Mouse (Mus musculus): ENCODE measurements around the gene Thap4. TPM values are rescaled to one million over a fixed set of nuclear protein-coding genes. Genes with fewer than 3 reads are reported as not detected.
"Not testable (repeated sequence)": the region's sequence is repeated elsewhere in the genome, so short reads cannot be mapped to it uniquely, and the experiment has no call there.

Thap4 gene
- 26.2 and 27.7 TPM in 2 replicates for total RNA-seq (2017)

GRCm38 (mm10) chr1:93754573-93755290 lies at the start of gene Thap4:
Thap4 (minus strand) TSS chr1:93754864.
- ATAC-seq (replicated peaks; ENCODE audit: low read depth, poor library complexity, severe bottlenecking), result peak; percentile 53

- ATAC-seq (replicated peaks; ENCODE audit: low read depth, poor library complexity, severe bottlenecking), result peak; percentile 70
These were observed 49.2 kb upstream of the Thap4 start, which contains the start of gene Ing5 for GRCm38 (mm10) chr1:93803556-93804507. Ing5 (plus strand) TSS chr1:93803965.

- no peak for ATAC-seq (replicated peaks; ENCODE audit: low read depth, poor library complexity, severe bottlenecking)
These were observed 48.1 kb upstream of the Thap4 start for GRCm38 (mm10) chr1:93802771-93803170.

GRCm38 (mm10) chr1:93801741-93802238 lies 47.1 kb upstream of the Thap4 start, which contains the start of gene Dtymk:
Dtymk (minus strand) TSS chr1:93801934.
- peak; percentile 62 for ATAC-seq (replicated peaks; ENCODE audit: low read depth, poor library complexity, severe bottlenecking)

- no peak for ATAC-seq (replicated peaks; ENCODE audit: low read depth, poor library complexity, severe bottlenecking)
These were observed 46.2 kb upstream of the Thap4 start for GRCm38 (mm10) chr1:93800670-93801503.

GRCm38 (mm10) chr1:93795886-93796285 lies 41.2 kb upstream of the Thap4 start:
- ATAC-seq (replicated peaks; ENCODE audit: low read depth, poor library complexity, severe bottlenecking), result no peak

GRCm38 (mm10) chr1:93794526-93794925 lies 39.9 kb upstream of the Thap4 start:
- ATAC-seq (replicated peaks; ENCODE audit: low read depth, poor library complexity, severe bottlenecking), result no peak

GRCm38 (mm10) chr1:93786912-93787311 lies 32.2 kb upstream of the Thap4 start:
- no peak for ATAC-seq (replicated peaks; ENCODE audit: low read depth, poor library complexity, severe bottlenecking)

- ATAC-seq (replicated peaks; ENCODE audit: low read depth, poor library complexity, severe bottlenecking), result no peak
These were observed 22.0 kb upstream of the Thap4 start for GRCm38 (mm10) chr1:93776686-93777085.

- no peak for ATAC-seq (replicated peaks; ENCODE audit: low read depth, poor library complexity, severe bottlenecking)
These were observed 15.2 kb upstream of the Thap4 start for GRCm38 (mm10) chr1:93769901-93770300.

- no peak for ATAC-seq (replicated peaks; ENCODE audit: low read depth, poor library complexity, severe bottlenecking)
These were observed 12.9 kb upstream of the Thap4 start for GRCm38 (mm10) chr1:93767600-93767999.

- ATAC-seq (replicated peaks; ENCODE audit: low read depth, poor library complexity, severe bottlenecking), result peak; percentile 72
These were observed 10.4 kb upstream of the Thap4 start for GRCm38 (mm10) chr1:93764871-93765591.

- not testable (repeated sequence) for ATAC-seq (replicated peaks; ENCODE audit: low read depth, poor library complexity, severe bottlenecking)
These were observed 8.9 kb upstream of the Thap4 start for GRCm38 (mm10) chr1:93763531-93763930.

- ATAC-seq (replicated peaks; ENCODE audit: low read depth, poor library complexity, severe bottlenecking), result no peak
These were observed 5.4 kb upstream of the Thap4 start for GRCm38 (mm10) chr1:93760076-93760475.

- ATAC-seq (replicated peaks; ENCODE audit: low read depth, poor library complexity, severe bottlenecking), result no peak
These were observed 1.5 kb upstream of the Thap4 start for GRCm38 (mm10) chr1:93756154-93756553.

- ATAC-seq (replicated peaks; ENCODE audit: low read depth, poor library complexity, severe bottlenecking), result no peak
These were observed 954 bp upstream of the Thap4 start for GRCm38 (mm10) chr1:93755618-93756017.

- ATAC-seq (replicated peaks; ENCODE audit: low read depth, poor library complexity, severe bottlenecking), result no peak
These were observed 587 bp upstream of the Thap4 start for GRCm38 (mm10) chr1:93755291-93755610.

- peak; percentile 55 for ATAC-seq (replicated peaks; ENCODE audit: low read depth, poor library complexity, severe bottlenecking)
These were observed 622 bp downstream of the Thap4 start for GRCm38 (mm10) chr1:93753911-93754572.

- ATAC-seq (replicated peaks; ENCODE audit: low read depth, poor library complexity, severe bottlenecking), result no peak
These were observed 3.4 kb downstream of the Thap4 start, which contains the start of gene Atg4b for GRCm38 (mm10) chr1:93751290-93751689. Atg4b (plus strand) TSS chr1:93751500.
